Mouse (Mus musculus): ENCODE measurements around the gene Zfp512b.
A peak's percentile ranks its signal among the peaks of the same experiment; 100 is the strongest.

The Zfp512b gene

DNA sequence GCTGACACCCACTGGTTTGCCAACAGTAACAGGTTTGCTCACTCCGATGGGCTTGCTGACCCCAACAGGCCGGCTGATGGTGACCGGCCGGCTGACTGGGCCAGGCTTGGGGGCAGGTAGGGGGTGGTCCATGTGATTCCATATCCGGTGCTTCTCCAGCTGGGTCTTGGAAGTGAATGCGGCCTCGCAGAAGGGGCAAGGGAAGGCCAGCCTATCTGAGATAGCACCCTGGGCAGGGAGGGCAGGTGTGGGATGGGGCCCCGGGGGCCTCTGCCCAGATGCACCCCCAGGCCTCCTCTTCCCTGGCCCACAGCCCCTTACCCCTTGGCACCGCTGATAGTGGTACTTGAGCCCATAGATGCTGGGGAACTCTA lies 2.9 kb downstream of the Zfp512b start:
- DNase-seq (ENCODE audit: low spot score in 2 of 2), result peak in 1 of 2 experiments; percentile 4

DNA sequence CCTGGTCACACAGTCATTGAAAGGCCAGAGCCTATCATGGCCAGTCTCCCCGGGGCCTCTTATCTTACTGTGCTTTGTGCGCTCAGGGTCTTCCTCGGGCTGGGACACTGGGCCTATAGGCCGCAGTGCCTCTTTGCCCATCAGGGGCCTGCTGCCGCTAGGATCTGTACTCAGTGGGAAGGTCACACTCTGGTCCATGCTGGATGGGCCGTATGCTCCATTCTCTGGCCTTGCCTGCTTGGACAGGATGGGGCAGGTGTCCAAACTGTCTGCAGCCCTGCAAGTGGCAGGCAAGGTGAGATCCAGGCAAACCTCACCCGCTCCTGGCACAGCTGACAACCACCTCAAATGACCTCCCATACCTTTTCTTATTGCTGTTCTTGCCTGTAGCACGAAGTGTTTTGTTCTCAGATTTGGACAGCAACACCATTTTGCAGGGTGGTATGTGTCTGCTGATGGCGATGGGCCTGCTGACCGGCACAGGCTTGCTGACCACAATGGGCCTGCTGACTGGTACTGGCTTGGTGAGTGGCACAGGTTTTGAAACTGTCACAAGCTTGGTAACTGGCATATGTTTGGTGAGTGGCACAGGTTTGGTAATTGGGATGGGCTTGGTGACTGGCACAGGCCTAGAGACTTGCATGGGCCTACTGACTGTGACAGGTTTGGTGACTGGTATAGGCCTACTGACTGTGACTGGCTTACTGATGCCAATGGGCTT lies 3.4 kb downstream of the Zfp512b start:
- DNase-seq (ENCODE audit: low spot score in 2 of 2), result peak in 1 of 2 experiments; percentile 4

DNA sequence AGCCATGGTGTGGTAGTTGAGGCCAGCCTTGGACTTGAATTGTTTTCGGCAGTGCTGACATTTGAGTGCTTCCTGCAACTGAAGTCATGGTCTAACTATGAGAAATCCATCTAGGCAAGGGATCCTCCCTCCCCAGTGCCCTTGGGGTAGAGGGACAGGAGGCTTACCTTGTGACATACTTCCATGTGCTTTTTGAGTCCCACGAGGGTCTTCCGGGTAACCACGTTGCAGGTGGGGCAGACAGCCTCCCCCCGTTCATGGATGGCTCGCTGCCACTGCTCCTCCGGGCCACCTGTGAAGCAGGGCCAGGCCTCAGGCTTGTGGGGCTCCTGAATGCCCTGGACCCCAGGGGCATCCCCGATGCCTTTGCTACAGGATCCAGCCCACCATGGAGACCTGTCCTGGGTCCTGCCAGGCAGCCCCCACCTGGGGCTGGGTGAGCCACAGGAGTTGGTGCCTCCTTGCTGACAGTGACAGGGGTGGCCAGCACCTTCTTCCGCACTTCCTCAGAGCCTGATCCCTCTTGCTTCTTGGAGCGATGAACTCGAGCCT lies 4.3 kb downstream of the Zfp512b start:
- DNase-seq (ENCODE audit: low spot score in 2 of 2), result peak in 1 of 2 experiments; percentile 4

- DNase-seq (ENCODE audit: low spot score in 2 of 2), result no peak
These were observed 4.8 kb downstream of the Zfp512b start for GRCm38 (mm10) chr2:181587796-181588195.

DNA sequence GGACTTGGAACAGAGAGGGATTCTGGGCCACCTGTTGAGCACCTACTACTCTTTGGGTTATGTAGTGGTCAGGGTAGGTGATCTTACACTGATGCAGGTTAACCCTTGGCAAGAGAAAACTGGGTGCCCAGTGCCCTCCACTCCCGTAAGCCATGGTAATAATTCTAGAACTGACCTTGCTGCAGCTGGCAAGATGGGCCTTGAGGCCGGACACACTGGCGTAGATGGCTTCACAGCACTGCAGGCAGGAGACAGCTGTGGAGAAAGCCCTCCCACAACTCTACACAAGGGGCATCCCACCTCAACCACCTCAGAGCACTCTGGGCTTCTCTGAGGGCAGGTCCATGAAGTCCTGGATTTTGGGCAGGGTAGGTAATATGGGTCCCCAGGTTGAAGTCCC lies 6.5 kb downstream of the Zfp512b start:
- peak in 1 of 2 experiments; percentile 2 for DNase-seq (ENCODE audit: low spot score in 2 of 2)

DNA sequence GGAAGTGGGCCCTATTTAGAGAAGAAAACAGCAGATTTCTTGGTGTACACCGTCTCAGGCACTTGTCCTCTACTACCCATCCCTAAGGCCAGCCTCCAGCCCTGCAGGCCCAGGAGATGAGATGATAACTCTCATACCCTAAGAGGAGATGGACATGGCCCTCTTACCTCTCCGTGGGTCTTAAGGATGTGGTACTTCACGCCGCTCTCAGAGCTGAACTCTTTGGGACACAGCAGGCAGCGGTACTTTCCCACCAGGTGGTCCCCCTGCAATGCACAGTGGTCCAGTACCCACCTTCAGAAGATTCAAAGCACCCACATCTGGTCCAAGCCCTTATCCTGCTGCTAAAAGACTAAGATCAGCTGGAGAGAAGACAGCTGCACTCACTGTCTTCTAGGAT lies 7.1 kb downstream of the Zfp512b start:
- peak in 1 of 2 experiments; percentile 2 for DNase-seq (ENCODE audit: low spot score in 2 of 2)

GRCm38 (mm10) chr2:181584411-181584942 lies 8.1 kb downstream of the Zfp512b start, which contains the start of gene Uckl1:
Uckl1 (minus strand) TSS chr2:181584892.
- peak; percentile 3 to 11 for DNase-seq (ENCODE audit: low spot score in 2 of 2)

GRCm38 (mm10) chr2:181583460-181584257 lies 8.9 kb downstream of the Zfp512b start:
- peak in 1 of 2 experiments; percentile 3 for DNase-seq (ENCODE audit: low spot score in 2 of 2)

DNA sequence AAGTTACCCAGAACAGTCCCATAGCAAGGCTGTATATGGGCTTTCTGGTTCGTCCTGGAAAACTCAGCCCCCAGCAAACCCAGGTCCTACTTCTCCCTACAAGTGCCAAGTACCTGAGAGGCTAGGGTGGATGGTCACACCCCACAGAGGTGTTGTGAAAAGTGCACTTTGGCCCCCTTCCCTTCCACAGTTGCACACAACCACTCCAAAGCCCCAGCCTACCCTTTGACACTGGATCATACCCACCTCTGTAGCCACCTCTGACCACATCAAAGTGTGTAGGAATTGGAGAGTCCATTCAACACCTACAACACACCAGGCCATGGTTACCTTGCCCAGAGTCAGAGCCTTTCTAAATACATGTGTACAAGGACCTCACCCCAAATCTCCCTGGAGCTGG lies 9.7 kb downstream of the Zfp512b start:
- DNase-seq (ENCODE audit: low spot score in 2 of 2), result peak; percentile 2 to 12

GRCm38 (mm10) chr2:181582358-181582757 lies 10.2 kb downstream of the Zfp512b start:
- peak; percentile 9 to 17 for DNase-seq (ENCODE audit: low spot score in 2 of 2)

- peak; percentile 80 to 91 for DNase-seq (ENCODE audit: low spot score in 2 of 2)
These were observed 11.0 kb downstream of the Zfp512b start for GRCm38 (mm10) chr2:181581402-181582120.

DNA sequence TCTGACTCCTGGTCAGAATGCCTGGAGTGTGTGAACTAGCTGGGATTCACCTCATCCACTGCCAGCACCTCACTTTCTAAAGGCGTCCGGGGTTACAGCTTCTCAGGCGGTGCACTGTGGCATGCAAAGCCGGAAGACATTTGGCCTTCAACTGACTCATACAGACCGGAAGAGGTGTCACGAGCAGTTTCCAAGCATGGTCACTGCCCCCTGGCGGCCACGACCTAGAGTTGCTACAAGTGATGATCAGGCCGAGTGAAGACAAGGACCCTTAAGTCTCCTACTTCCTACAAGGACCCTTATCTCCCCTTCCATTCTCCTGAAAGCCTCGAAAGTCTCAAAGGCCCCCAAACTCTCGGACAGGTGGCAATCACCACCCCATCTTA lies 11.6 kb downstream of the Zfp512b start:
- DNase-seq (ENCODE audit: low spot score in 2 of 2), result peak; percentile 78 to 88

- DNase-seq (ENCODE audit: low spot score in 2 of 2), result peak in 1 of 2 experiments; percentile 8
These were observed 12.4 kb downstream of the Zfp512b start for GRCm38 (mm10) chr2:181580131-181580772.

- peak in 1 of 2 experiments; percentile 8 for DNase-seq (ENCODE audit: low spot score in 2 of 2)
These were observed 12.9 kb downstream of the Zfp512b start for GRCm38 (mm10) chr2:181579681-181580080.

DNA sequence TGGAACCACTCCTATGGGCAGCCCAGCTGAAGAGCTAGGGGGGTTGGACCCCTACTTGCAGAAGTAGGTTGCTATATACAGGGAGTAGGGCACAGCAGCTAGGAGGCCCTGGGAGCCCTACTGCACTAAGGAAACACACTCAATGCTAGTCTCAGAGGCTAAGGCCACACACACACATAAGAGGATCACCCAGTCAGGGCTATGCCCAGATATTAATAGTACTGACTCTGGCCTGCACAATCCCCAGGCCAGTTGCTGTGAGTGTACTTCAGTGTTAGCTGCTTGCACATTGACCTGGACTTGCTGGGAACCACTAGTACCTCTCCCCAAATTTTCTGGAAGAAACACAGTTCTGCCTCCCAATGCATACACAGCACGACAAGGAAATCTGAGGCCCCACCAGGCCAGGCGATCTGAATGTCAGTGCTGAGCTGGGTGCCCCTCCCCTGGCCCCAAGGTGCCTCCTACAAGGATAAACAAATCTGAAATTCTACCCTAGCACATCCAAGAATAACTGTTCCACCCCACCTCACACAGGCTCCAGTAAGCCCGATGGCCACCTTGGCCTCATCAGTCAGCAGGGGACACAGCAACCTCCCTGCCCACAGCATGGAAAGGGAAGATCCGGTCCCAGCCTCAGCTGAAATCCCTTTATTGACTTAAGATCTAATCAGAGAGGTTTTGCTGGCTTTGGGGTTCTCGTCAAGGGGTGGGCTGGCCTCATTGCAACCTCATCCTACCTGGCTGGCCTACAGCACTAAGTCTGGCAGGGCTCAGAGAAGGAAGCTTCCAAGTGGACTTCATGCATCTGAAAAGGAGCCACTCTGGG lies 13.6 kb downstream of the Zfp512b start:
- DNase-seq (ENCODE audit: low spot score in 2 of 2), result peak in 1 of 2 experiments; percentile 7

DNA sequence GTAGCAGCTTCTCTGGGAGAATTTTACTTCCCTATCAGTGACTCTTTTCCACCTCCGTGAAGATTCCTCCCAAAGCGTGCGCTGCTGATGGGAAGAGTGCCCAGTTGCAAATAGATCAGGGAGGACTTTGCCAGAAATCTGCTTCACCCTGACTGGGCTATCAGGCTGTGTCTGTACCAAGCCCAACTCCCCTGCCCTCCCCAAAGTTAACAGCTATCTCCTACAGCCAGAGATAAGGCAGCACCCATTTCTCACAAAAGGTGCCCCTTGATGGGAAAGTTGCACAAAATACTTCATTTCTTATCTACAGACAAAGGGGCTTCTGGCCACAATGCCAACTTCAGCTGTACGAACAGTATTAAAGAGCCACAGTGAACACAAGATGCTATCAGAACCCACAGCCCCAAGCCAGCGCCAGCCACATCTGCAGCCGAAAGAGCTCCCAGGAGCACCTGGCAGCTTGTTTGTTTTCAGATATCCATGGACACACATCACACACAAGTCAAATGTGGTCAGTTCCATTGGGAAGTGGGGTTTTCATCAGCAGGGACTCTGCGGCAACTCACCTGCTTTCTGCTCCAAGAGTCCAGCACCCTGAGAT lies 14.5 kb downstream of the Zfp512b start:
- peak in 1 of 2 experiments; percentile 24 for DNase-seq (ENCODE audit: low spot score in 2 of 2)

DNA sequence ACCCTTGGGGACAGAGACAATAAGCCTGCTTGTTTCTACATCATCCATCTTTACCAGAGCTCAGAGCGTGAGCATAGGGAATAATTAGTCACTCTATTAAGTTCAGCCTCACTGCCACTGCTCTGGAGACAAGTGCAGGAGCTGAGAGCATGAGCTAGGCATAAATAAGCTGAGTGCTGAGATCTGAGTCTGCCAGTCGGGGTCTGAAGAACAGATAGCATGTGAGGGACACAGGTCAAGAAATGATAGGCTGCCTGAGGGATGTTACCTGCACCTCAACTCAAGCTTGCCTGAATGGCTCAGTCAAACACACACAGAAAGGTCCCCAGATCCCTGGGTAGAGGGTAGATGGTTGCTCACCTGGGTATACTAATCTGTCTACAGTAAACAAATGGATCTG lies 15.5 kb downstream of the Zfp512b start:
- peak in 1 of 2 experiments; percentile 11 for DNase-seq (ENCODE audit: low spot score in 2 of 2)

DNA sequence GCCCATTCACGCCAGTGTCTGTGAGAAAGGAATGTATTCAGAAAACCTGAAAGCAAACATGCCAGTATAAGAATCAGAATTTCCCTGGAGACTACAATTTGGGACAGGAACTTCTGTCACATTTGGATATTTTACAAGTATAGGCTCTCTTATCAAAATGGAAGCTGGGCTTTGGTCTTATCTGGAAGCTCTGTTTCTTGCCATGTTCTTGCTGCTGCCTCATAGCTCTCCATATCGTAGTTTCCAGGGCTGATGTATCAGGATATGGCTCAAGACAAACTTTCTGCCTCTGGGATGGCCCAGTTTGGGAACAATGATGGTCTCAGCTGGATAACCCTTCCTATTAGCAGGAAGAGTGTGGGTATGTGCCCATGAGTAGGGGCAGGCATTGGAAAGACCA lies 16.0 kb downstream of the Zfp512b start:
- DNase-seq (ENCODE audit: low spot score in 2 of 2), result no peak

GRCm38 (mm10) chr2:181574921-181575545 lies 17.6 kb downstream of the Zfp512b start:
- DNase-seq (ENCODE audit: low spot score in 2 of 2), result peak in 1 of 2 experiments; percentile 11

All from spleen, postnatal 10 days (tissue).